Mouse (Mus musculus): ENCODE results near the gene Mvp. TPM values are rescaled to one million over a fixed set of nuclear protein-coding genes. Genes with fewer than 3 reads are reported as not detected.

Mvp gene
- total RNA-seq, 1 experiment from 2014 or later, result 106 TPM

- ATAC-seq (ENCODE audit: extremely low read depth, insufficient number of reproducible peaks, low FRiP score, poor library complexity, severe bottlenecking), result no peak
Measured at GRCm38 (mm10) chr7:126961095-126961494, 53.3 kb downstream of the Mvp start.

GRCm38 (mm10) chr7:126959780-126960179, 54.6 kb downstream of the Mvp start:
- no peak for ATAC-seq (ENCODE audit: extremely low read depth, insufficient number of reproducible peaks, low FRiP score, poor library complexity, severe bottlenecking)

- no peak for ATAC-seq (ENCODE audit: extremely low read depth, insufficient number of reproducible peaks, low FRiP score, poor library complexity, severe bottlenecking)
Measured at GRCm38 (mm10) chr7:126955125-126955524, 59.3 kb downstream of the Mvp start.

GRCm38 (mm10) chr7:126952646-126953045, 61.8 kb downstream of the Mvp start:
- no peak for ATAC-seq (ENCODE audit: extremely low read depth, insufficient number of reproducible peaks, low FRiP score, poor library complexity, severe bottlenecking)

GRCm38 (mm10) chr7:126951741-126952140, 62.7 kb downstream of the Mvp start:
- ATAC-seq (ENCODE audit: extremely low read depth, insufficient number of reproducible peaks, low FRiP score, poor library complexity, severe bottlenecking), result no peak

- ATAC-seq (ENCODE audit: extremely low read depth, insufficient number of reproducible peaks, low FRiP score, poor library complexity, severe bottlenecking), result no peak
Measured at GRCm38 (mm10) chr7:126950647-126951615, 63.5 kb downstream of the Mvp start.

- ATAC-seq (ENCODE audit: extremely low read depth, insufficient number of reproducible peaks, low FRiP score, poor library complexity, severe bottlenecking), result peak; percentile 65
Measured at GRCm38 (mm10) chr7:126949793-126950646, 64.4 kb downstream of the Mvp start, which contains the start of gene Sez6l2. Gene Sez6l2, plus strand, starts transcription at chr7:126950563.

- no peak for ATAC-seq (ENCODE audit: extremely low read depth, insufficient number of reproducible peaks, low FRiP score, poor library complexity, severe bottlenecking)
Measured at GRCm38 (mm10) chr7:126949403-126949792, 65.0 kb downstream of the Mvp start, which contains the start of gene Asphd1. Gene Asphd1, minus strand, starts transcription at chr7:126949582.

- no peak for ATAC-seq (ENCODE audit: extremely low read depth, insufficient number of reproducible peaks, low FRiP score, poor library complexity, severe bottlenecking)
Measured at GRCm38 (mm10) chr7:126948626-126949025, 65.8 kb downstream of the Mvp start.

GRCm38 (mm10) chr7:126946530-126946929, 67.9 kb downstream of the Mvp start:
- peak; percentile 31; the same call in 1 of the 2 replicates for ATAC-seq (ENCODE audit: extremely low read depth, insufficient number of reproducible peaks, low FRiP score, poor library complexity, severe bottlenecking)

- no peak for ATAC-seq (ENCODE audit: extremely low read depth, insufficient number of reproducible peaks, low FRiP score, poor library complexity, severe bottlenecking)
Measured at GRCm38 (mm10) chr7:126941801-126942200, 72.6 kb downstream of the Mvp start.

GRCm38 (mm10) chr7:126941171-126941570, 73.2 kb downstream of the Mvp start:
- ATAC-seq (ENCODE audit: extremely low read depth, insufficient number of reproducible peaks, low FRiP score, poor library complexity, severe bottlenecking), result no peak

Other genes with a start within 250 kb of the Mvp start
- 25.8 and 26.5 TPM in 2 replicates for gene Gdpd3, start 248.3 kb downstream of the Mvp start, total RNA-seq (2017)
- gene Ypel3, start 237.7 kb downstream of the Mvp start, total RNA-seq (2017), result 367 and 379 TPM in 2 replicates
- 14.4 and 19.8 TPM in 2 replicates for gene Tbx6, start 233.1 kb downstream of the Mvp start, total RNA-seq (2017)
- gene Ppp4c, start 222.1 kb downstream of the Mvp start, total RNA-seq (2017), result 210 and 221 TPM in 2 replicates
- gene Fam57b, start 217.0 kb downstream of the Mvp start, total RNA-seq (2017), result not detected in 2 replicates
- gene 4930451I11Rik, start 183.0 kb downstream of the Mvp start, total RNA-seq (2017), result not detected in 2 replicates
- not detected in 2 replicates for gene Doc2a, start 167.2 kb downstream of the Mvp start, total RNA-seq (2017)
- gene Hirip3, start 152.6 kb downstream of the Mvp start, total RNA-seq (2017), result 37.7 and 46.2 TPM in 2 replicates
- gene Ino80e, start 152.2 kb downstream of the Mvp start, total RNA-seq (2017), result 44.6 and 46.8 TPM in 2 replicates
- gene Taok2, start 129.9 kb downstream of the Mvp start, total RNA-seq (2017), result 73.7 and 93.1 TPM in 2 replicates
- 32.3 and 32.6 TPM in 2 replicates for gene Tmem219, start 91.7 kb downstream of the Mvp start, total RNA-seq (2017)
- 29.1 and 32.8 TPM in 2 replicates for gene Kctd13, start 85.7 kb downstream of the Mvp start, total RNA-seq (2017)
- gene Asphd1, start 65.0 kb downstream of the Mvp start, total RNA-seq (2017), result not detected in 2 replicates
- gene Sez6l2, start 64.1 kb downstream of the Mvp start, total RNA-seq (2017), result 1.7 and 2.9 TPM in 2 replicates
- 59.1 and 66.1 TPM in 2 replicates for gene Cdipt, start 38.7 kb downstream of the Mvp start, total RNA-seq (2017)
- gene Cdiptos, start 38.5 kb downstream of the Mvp start, total RNA-seq (2017), result 2.2 and 2.3 TPM in 2 replicates
- 8.4 and 32.4 TPM in 2 replicates for gene Pagr1b, start 1.9 kb upstream of the Mvp start, total RNA-seq (2017)
- 33.3 and 49.8 TPM in 2 replicates for gene Pagr1a, start 2.7 kb upstream of the Mvp start, total RNA-seq (2017)
- gene Gm42742, start 6.5 kb upstream of the Mvp start, total RNA-seq (2017), result 22.7 and 34.7 TPM in 2 replicates
- gene Prrt2, start 6.6 kb upstream of the Mvp start, total RNA-seq (2017), result 2.6 TPM in 1 of 2 replicates, not detected in the other
- 49.3 and 57.7 TPM in 2 replicates for gene Maz, start 12.4 kb upstream of the Mvp start, total RNA-seq (2017)
- gene Kif22, start 27.9 kb upstream of the Mvp start, total RNA-seq (2017), result 1.4 and 2.1 TPM in 2 replicates
- gene Zg16, start 72.7 kb upstream of the Mvp start, total RNA-seq (2017), result 2.1 TPM in 1 of 2 replicates, not detected in the other
- 156 and 166 TPM in 2 replicates for gene AI467606, start 76.7 kb upstream of the Mvp start, total RNA-seq (2017)
- 1.4 and 3.8 TPM in 2 replicates for gene Qprt, start 107.6 kb upstream of the Mvp start, total RNA-seq (2017)
- 66.1 and 71.7 TPM in 2 replicates for gene Spn, start 123.2 kb upstream of the Mvp start, total RNA-seq (2017)
- gene Cd2bp2, start 181.4 kb upstream of the Mvp start, total RNA-seq (2017), result 54.4 and 58.3 TPM in 2 replicates
- gene Tbc1d10b, start 193.8 kb upstream of the Mvp start, total RNA-seq (2017), result 92.2 and 99.7 TPM in 2 replicates
- 8.6 and 10.9 TPM in 2 replicates for gene Mylpf, start 194.3 kb upstream of the Mvp start, total RNA-seq (2017)
- gene Zfp553, start 218.4 kb upstream of the Mvp start, total RNA-seq (2017), result 17.9 and 18.5 TPM in 2 replicates
- 189 and 198 TPM in 2 replicates for gene Sept1, start 218.5 kb upstream of the Mvp start, total RNA-seq (2017)
- gene Zfp771, start 229.7 kb upstream of the Mvp start, total RNA-seq (2017), result 6.1 and 7.4 TPM in 2 replicates
- gene Dctpp1, start 246.1 kb upstream of the Mvp start, total RNA-seq (2017), result 6.8 and 8.0 TPM in 2 replicates

All from neutrophil, adult 5-6 weeks (primary cell).